Mouse (Mus musculus) gastrocnemius, adult 8-10 months (tissue): ENCODE data around the gene Cnot6l. TPM values are rescaled to one million over a fixed set of nuclear protein-coding genes. Genes with fewer than 3 reads are reported as not detected.

Experiments
- total RNA-seq, 4 experiments: library from RNA; stranded (reverse); gene quantifications; 2 replicates each; pipeline ENCODE4 v1.2.4; 2022

Cnot6l gene
- total RNA-seq, 4 experiments from 2014 or later: 22.9 to 31.7 (median 27.7) TPM

Other genes with a start within 250 kb of the Cnot6l start
- 1 to 10 TPM in 1 of 4 experiments, under 1 TPM in 2, not detected in 1; 0.73 to 1.2 (median 0.76) TPM for gene Cxcl13, start 207.2 kb downstream of the Cnot6l start, total RNA-seq
- 10 to 100 TPM; 21.1 to 25.7 (median 22.2) TPM for gene Mrpl1, start 45.3 kb upstream of the Cnot6l start, total RNA-seq
- 1 to 10 TPM in 3 of 4 experiments, under 1 TPM in 1; 0.48 to 2.3 (median 1.7) TPM for gene Fras1, start 209.8 kb upstream of the Cnot6l start, total RNA-seq